Mouse (Mus musculus) liver, embryonic 16.5 days (tissue): Measurements from ENCODE around the gene Zfp423. TPM values are rescaled to one million over a fixed set of nuclear protein-coding genes. Genes with fewer than 3 reads are reported as not detected.

Source experiments
- ATAC-seq: fragments of 200-750 bp; cut with Nextera tagmentation; 2 replicates; pipeline ENCODE4 v1.8.0; 2017; ENCODE audit warnings: low read depth, mild to moderate bottlenecking, moderate number of reproducible peaks, moderate library complexity
- H3K27ac ChIP-seq: fragments of 300-500 bp; sonication (generic); 2 replicates; pipeline ENCODE4 v1.5.1; 2014; ENCODE audit warnings: mild to moderate bottlenecking, low read length
- H3K27me3 ChIP-seq: fragments of 300-500 bp; sonication (generic); 2 replicates; pipeline ENCODE4 v1.6.1; 2014; ENCODE audit warnings: low read depth, low read length, mixed read lengths; ENCODE audit not compliant: control insufficient read depth, insufficient read depth
- H3K36me3 ChIP-seq: fragments of 300-500 bp; sonication (generic); 2 replicates; pipeline ENCODE4 v1.6.1; 2014; ENCODE audit warnings: mild to moderate bottlenecking; ENCODE audit not compliant: control insufficient read depth, insufficient read depth
- H3K4me1 ChIP-seq: fragments of 300-500 bp; sonication (generic); 2 replicates; pipeline ENCODE4 v1.6.1; 2014; ENCODE audit warnings: low read depth, low read length, mixed read lengths; ENCODE audit not compliant: control insufficient read depth
- H3K4me2 ChIP-seq: fragments of 300-500 bp; sonication (generic); 2 replicates; pipeline ENCODE4 v1.6.1; 2014; ENCODE audit warnings: low read depth, low read length, mixed read lengths
- H3K4me3 ChIP-seq: fragments of 300-500 bp; sonication (generic); 2 replicates; pipeline ENCODE4 v1.5.1; 2014; ENCODE audit warnings: low read depth, mild to moderate bottlenecking, low read length
- H3K9ac ChIP-seq: fragments of 300-500 bp; sonication (generic); 2 replicates; pipeline ENCODE4 v1.6.1; 2014; ENCODE audit warnings: low read depth, low read length
- H3K9me3 ChIP-seq: fragments of 300-500 bp; sonication (generic); replicated peaks from 2 replicates; pipeline ENCODE4 v1.6.1; 2016; ENCODE audit warnings: low read length; ENCODE audit not compliant: control insufficient read depth
- WGBS: fragments of 180-500 bp; shearing (Covaris S2); extraction: QIAGEN DNeasy Blood & Tissue Kit; methylation state at CpG from one replicate; pipeline ENCODE4 v1.1.7; 2014; ENCODE audit not compliant: insufficient replicate concordance; 5-methylcytosine and 5-hydroxymethylcytosine counted together
- polyA plus RNA-seq: library from polyadenylated mRNA; unstranded; fragments of >200 nt; fragmentation: Nextera tagmentation; extraction: Ambion mirVana; gene quantifications from 2 replicates; pipeline ENCODE4 v1.2.1, GENCODE M21; 2015

Zfp423 gene
- polyA plus RNA-seq, 1 experiment from 2014 or later, result 0.46 TPM

- Histone ChIP-seq H3K4me2 (no peak overlapping the region), H3K9me3 (no peaks in the 10 kb centered on the region), H3K9ac (no peak overlapping the region), H3K36me3 (no peaks in the 10 kb centered on the region), H3K4me1 (no peaks in the 10 kb centered on the region), H3K27me3 (no peaks in the 10 kb centered on the region), H3K4me3 (no peak overlapping the region), H3K27ac (no peak overlapping the region)
- no peak for ATAC-seq
- WGBS, result 37% methylated on average over 3 of the region's 3 CpGs
These were observed 156.8 kb downstream of the Zfp423 start for GRCm38 (mm10) chr8:87802571-87802970.

DNA sequence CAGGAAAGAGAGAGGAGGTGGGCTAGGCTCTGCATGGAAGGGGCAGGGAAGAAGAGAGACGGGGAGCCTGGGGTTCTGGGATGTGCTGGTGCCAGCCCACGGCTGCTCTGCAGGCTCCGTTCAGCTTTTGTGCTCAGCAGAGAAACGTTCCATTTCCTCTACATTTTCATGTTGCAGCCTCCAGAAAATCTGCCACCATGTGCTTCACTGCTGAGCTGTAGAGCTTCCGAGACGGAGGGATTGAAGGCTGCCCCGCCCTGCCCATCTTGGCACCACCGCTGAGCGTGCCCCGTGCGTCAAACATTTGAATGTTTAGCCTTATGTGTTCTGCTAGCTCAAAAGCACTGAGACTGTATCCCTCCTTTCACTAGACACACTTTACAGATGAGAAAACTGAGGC lies 159.3 kb downstream of the Zfp423 start:
- Histone ChIP-seq H3K4me3 (no peak overlapping the region), H3K36me3 (no peaks in the 10 kb centered on the region), H3K4me2 (no peak overlapping the region), H3K27me3 (no peaks in the 10 kb centered on the region), H3K27ac (no peak overlapping the region), H3K4me1 (no peaks in the 10 kb centered on the region), H3K9me3 (no peaks in the 10 kb centered on the region), H3K9ac (no peak overlapping the region)
- no peak for ATAC-seq
- WGBS, result 75% methylated on average over 11 of the region's 11 CpGs

GRCm38 (mm10) chr8:87796234-87796633 lies 163.2 kb downstream of the Zfp423 start:
- Histone ChIP-seq H3K9me3 (no peaks in the 10 kb centered on the region), H3K27ac (no peak overlapping the region), H3K36me3 (no peaks in the 10 kb centered on the region), H3K4me3 (no peak overlapping the region), H3K27me3 (no peaks in the 10 kb centered on the region), H3K4me1 (no peaks in the 10 kb centered on the region), H3K4me2 (no peak overlapping the region), H3K9ac (no peak overlapping the region)
- ATAC-seq, result no peak
- 53% methylated on average over 7 of the region's 7 CpGs for WGBS

DNA sequence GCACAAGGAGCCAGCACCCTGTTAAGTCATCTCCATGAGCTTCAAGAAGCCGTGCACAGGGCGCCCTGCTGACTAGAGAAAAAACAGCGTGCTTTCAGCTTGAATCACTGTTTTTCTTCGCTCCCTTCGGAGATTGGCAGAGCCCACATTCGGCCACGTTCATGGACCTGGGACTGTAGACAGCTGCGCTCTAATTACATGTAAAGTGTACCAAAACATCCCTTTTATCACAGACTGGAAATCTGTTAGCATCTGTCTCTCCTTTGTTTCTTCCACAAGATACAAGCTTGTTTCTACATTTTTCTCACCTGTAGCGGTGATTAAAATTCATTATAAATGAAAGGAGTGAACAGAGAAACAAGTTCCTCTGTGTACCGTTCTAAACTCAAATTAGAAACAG lies 164.8 kb downstream of the Zfp423 start:
- ATAC-seq, result no peak
- no peak overlapping the region for H3K27ac ChIP-seq
- H3K4me3 ChIP-seq, result no peak overlapping the region
- no peak overlapping the region for H3K9ac ChIP-seq
- H3K4me2 ChIP-seq, result no peak overlapping the region
- WGBS, result 66% methylated on average over 10 of the region's 10 CpGs
- H3K4me1 ChIP-seq, result no peaks in the 10 kb centered on the region
- H3K27me3 ChIP-seq, result no peaks in the 10 kb centered on the region
- H3K36me3 ChIP-seq, result no peaks in the 10 kb centered on the region
- H3K9me3 ChIP-seq, result no peaks in the 10 kb centered on the region

DNA sequence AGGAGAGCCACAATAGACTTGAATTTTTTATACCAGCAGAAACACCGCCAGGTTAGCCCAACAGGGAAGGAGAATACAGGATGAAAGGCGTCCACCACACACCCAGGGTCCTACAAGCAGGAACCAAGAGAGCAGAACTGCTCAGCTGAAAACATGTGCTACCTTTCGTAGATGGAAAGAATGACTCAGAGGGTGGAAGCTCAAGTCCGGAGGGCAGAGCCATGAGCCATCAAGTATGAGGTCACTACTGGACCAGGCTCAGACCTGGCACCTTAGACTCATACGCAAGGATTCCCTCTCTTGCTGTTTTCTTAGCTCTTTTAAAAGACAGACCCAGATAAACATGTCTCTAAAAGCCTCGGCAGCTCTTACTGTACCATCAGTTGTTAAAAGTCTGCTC lies 168.3 kb downstream of the Zfp423 start:
- Histone ChIP-seq H3K36me3 (no peaks in the 10 kb centered on the region), H3K4me3 (no peak overlapping the region), H3K9me3 (no peaks in the 10 kb centered on the region), H3K27ac (no peak overlapping the region), H3K27me3 (no peaks in the 10 kb centered on the region), H3K4me2 (no peak overlapping the region), H3K4me1 (no peaks in the 10 kb centered on the region), H3K9ac (no peak overlapping the region)
- WGBS, result 52% methylated on average over 6 of the region's 6 CpGs
- ATAC-seq, result no peak

GRCm38 (mm10) chr8:87784641-87785439 lies 174.6 kb downstream of the Zfp423 start:
- no peak overlapping the region for H3K4me2 ChIP-seq
- ATAC-seq, result no peak
- H3K9me3 ChIP-seq, result no peaks in the 10 kb centered on the region
- no peak overlapping the region for H3K27ac ChIP-seq
- 75% methylated on average over 13 of the region's 13 CpGs for WGBS
- H3K36me3 ChIP-seq, result no peaks in the 10 kb centered on the region
- no peaks in the 10 kb centered on the region for H3K4me1 ChIP-seq
- no peaks in the 10 kb centered on the region for H3K27me3 ChIP-seq
- H3K4me3 ChIP-seq, result no peak overlapping the region
- no peak overlapping the region for H3K9ac ChIP-seq

GRCm38 (mm10) chr8:87784227-87784626 lies 175.2 kb downstream of the Zfp423 start:
- Histone ChIP-seq H3K36me3 (no peaks in the 10 kb centered on the region), H3K9ac (no peak overlapping the region), H3K4me3 (no peak overlapping the region), H3K27ac (no peak overlapping the region), H3K9me3 (no peaks in the 10 kb centered on the region), H3K4me2 (no peak overlapping the region), H3K27me3 (no peaks in the 10 kb centered on the region), H3K4me1 (no peaks in the 10 kb centered on the region)
- 63% methylated on average over 13 of the region's 13 CpGs for WGBS
- ATAC-seq, result no peak

- Histone ChIP-seq H3K27ac (no peak overlapping the region), H3K36me3 (no peaks in the 10 kb centered on the region), H3K4me3 (no peak overlapping the region), H3K27me3 (no peaks in the 10 kb centered on the region), H3K9ac (no peak overlapping the region), H3K4me1 (no peaks in the 10 kb centered on the region), H3K4me2 (no peak overlapping the region), H3K9me3 (no peaks in the 10 kb centered on the region)
- WGBS, result 69% methylated on average over 15 of the region's 15 CpGs
- ATAC-seq, result no peak
These were observed 176.2 kb downstream of the Zfp423 start for GRCm38 (mm10) chr8:87783198-87783597.

DNA sequence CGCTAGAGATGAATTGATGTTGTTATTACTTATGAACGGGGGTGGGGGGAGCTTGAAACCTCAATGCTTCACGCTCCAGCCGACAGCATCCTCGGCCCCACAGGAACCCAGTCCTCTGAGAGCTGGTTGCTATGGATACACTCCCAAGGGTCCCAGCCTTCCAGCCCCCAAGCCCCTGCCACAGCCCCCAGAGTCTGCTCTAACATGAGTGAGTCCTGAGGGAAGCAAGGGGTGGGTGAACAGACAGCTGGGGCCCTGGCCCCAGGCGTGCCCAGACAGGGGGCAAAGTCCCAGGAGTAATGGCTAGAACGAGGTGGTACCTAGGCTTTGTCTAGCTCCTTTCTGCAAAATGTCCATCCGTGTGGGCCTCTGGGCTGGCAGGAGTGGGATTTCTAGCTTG lies 181.8 kb downstream of the Zfp423 start:
- Histone ChIP-seq H3K27ac (no peak overlapping the region), H3K4me1 (no peaks in the 10 kb centered on the region), H3K9me3 (no peaks in the 10 kb centered on the region), H3K27me3 (no peaks in the 10 kb centered on the region), H3K4me3 (no peak overlapping the region), H3K4me2 (no peak overlapping the region), H3K36me3 (no peaks in the 10 kb centered on the region), H3K9ac (no peak overlapping the region)
- no peak for ATAC-seq
- WGBS, result 57% methylated on average over 8 of the region's 8 CpGs
